Mouse (Mus musculus) myocyte (in vitro differentiated cells): Measurements from ENCODE around the gene Vamp5. TPM values are rescaled to one million over a fixed set of nuclear protein-coding genes. Genes with fewer than 3 reads are reported as not detected.

ENCODE experiments used
- H3K27me3 ChIP-seq: one replicate; pipeline ENCODE4 v1.6.1; 2011; ENCODE audit not compliant: control insufficient read depth, insufficient read depth, insufficient read length
- H3K36me3 ChIP-seq: one replicate; pipeline ENCODE4 v1.6.1; 2011; ENCODE audit not compliant: control insufficient read depth, insufficient read depth
- H3K4me2 ChIP-seq: one replicate; pipeline ENCODE4 v1.6.1; 2011; ENCODE audit warnings: low read depth, control low read depth
- H3K4me3 ChIP-seq: one replicate; pipeline ENCODE4 v1.5.1; 2011; ENCODE audit warnings: mild to moderate bottlenecking, control low read depth, moderate library complexity
- H3K79me2 ChIP-seq: one replicate; pipeline ENCODE4 v1.6.1; 2011; ENCODE audit not compliant: control insufficient read depth, insufficient read depth
- H3ac ChIP-seq: one replicate; pipeline ENCODE4 v1.6.1; 2011; ENCODE audit not compliant: control insufficient read depth, insufficient read length
- CEBPB ChIP-seq: IDR thresholded peaks from 2 replicates; pipeline ENCODE4 v1.6.1; 2011; ENCODE audit warnings: mild to moderate bottlenecking, moderate library complexity; ENCODE audit not compliant: poor library complexity, insufficient read depth, severe bottlenecking
- E2F4 ChIP-seq: IDR thresholded peaks from one replicate; pipeline ENCODE4 v1.6.1; 2011; ENCODE audit warnings: mild to moderate bottlenecking, control low read depth, moderate library complexity; ENCODE audit not compliant: insufficient read depth
- MAX ChIP-seq: IDR thresholded peaks from one replicate; pipeline ENCODE4 v1.6.1; 2011; ENCODE audit warnings: low read depth, mild to moderate bottlenecking, control low read depth
- MYOD1 ChIP-seq, 3 experiments: IDR thresholded peaks; one replicate each; pipeline ENCODE4 v1.6.1; 2011; ENCODE audit warnings: control low read depth in 2 of 3, low read depth in 2 of 3, mild to moderate bottlenecking in 2 of 3, moderate library complexity in 1 of 3; ENCODE audit not compliant: insufficient read length in 2 of 3, control insufficient read depth in 1 of 3
- MYOG ChIP-seq, 3 experiments: IDR thresholded peaks; one replicate each; pipeline ENCODE4 v1.6.1; 2011; ENCODE audit warnings: control low read depth in 2 of 3, low read depth in 2 of 3, mild to moderate bottlenecking in 2 of 3; ENCODE audit not compliant: insufficient read length in 2 of 3, control insufficient read depth in 1 of 3, insufficient read depth in 1 of 3
- POLR2A ChIP-seq: IDR thresholded peaks from one replicate; pipeline ENCODE4 v1.6.1; 2011; ENCODE audit warnings: low read depth, mild to moderate bottlenecking, control low read depth, moderate library complexity; ENCODE audit not compliant: insufficient read length
- POLR2AphosphoS2 ChIP-seq: IDR thresholded peaks from one replicate; pipeline ENCODE4 v1.6.1; 2011; ENCODE audit warnings: low read depth, control low read depth; ENCODE audit not compliant: insufficient read length
- REST ChIP-seq: IDR thresholded peaks from one replicate; pipeline ENCODE4 v1.6.1; 2011; ENCODE audit warnings: mild to moderate bottlenecking, control low read depth, moderate library complexity; ENCODE audit not compliant: insufficient read depth, insufficient read length
- SRF ChIP-seq: IDR thresholded peaks from one replicate; pipeline ENCODE4 v1.6.1; 2011; ENCODE audit warnings: low read depth; ENCODE audit not compliant: control insufficient read depth, insufficient read length
- TCF12 ChIP-seq: IDR thresholded peaks from one replicate; pipeline ENCODE4 v1.6.1; 2011; ENCODE audit warnings: mild to moderate bottlenecking, control low read depth; ENCODE audit not compliant: poor library complexity, insufficient read depth, severe bottlenecking
- TCF3 ChIP-seq: IDR thresholded peaks from one replicate; pipeline ENCODE4 v1.6.1; 2011; ENCODE audit warnings: low read depth, control low read depth; ENCODE audit not compliant: insufficient read length
- USF1 ChIP-seq: IDR thresholded peaks from one replicate; pipeline ENCODE4 v1.6.1; 2011; ENCODE audit warnings: low read depth, mild to moderate bottlenecking, control low read depth, moderate library complexity
- polyA plus RNA-seq: library from polyadenylated mRNA; unstranded; fragments of >200 nt; fragmentation: generic; extraction: Trizol; gene quantifications from one replicate; pipeline ENCODE4 v1.2.1, GENCODE M21; 2012; ENCODE audit warnings: missing spikeins

Gene Vamp5
- polyA plus RNA-seq, 1 experiment = 544 TPM

DNA sequence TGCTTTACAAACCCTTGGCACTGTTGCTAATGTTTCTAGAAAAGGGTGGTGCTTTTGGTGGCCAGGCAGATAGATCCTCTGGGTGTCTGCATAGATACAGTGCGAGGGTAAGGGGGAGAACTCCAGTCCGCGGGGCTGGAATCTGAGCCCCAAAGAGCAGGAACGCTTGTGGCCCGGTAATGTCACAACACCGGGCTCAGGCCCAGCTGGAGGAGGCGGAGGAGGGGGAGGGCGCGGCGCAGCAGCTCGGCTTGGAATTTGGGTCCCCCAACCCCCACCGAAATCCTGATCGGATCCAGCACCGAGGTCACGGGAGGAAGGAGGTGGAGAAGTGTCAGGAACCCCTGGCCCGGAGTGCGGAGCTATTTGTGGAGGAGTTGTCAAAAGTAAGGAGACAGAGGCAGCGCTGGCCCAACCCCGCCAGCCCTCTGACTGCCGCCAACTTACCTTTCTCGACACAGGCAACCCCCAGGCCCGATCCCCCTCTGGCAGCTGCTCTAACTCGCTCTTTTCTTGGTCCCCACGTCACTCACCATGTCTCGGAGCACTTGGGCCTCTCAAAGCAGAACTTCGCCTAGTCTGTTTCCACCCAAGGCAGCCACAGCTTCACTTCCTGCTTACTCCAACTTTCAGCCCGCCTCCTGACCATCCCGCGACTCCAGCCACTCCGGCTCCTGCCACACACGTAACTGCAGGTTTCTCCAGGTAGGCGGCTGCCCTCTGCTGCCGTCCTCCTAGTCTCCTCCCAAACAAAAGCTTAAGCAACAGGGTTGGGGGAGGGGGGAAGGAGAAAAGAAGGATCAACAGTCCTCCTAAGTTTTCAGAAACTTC is 9.9 kb upstream of the Vamp5 start, which contains the start of gene Vamp8:
Gene Vamp8, minus strand, starts transcription at position 763 of the 831 bp plus-strand sequence.
- Histone ChIP-seq H3ac (peak within 1 kb of the TSS; percentile 32), H3K36me3 (peaks cover 3% of the 10 kb centered on the region), H3K4me2 (peak within 1 kb of the TSS; percentile 79), H3K27me3 (no peaks in the 10 kb centered on the region), H3K79me2 (no peaks in the 10 kb centered on the region), H3K4me3 (peak within 1 kb of the TSS; percentile 80)
- TF ChIP-seq MYOG (IDR thresholded peaks at IDR 0.05; ENCODE audit: control insufficient read depth in 1 of 3, insufficient read depth in 1 of 3, insufficient read length in 2 of 3, low read depth in 2 of 3) (peak in 1 of 3 experiments; percentile 76), MYOD1 (IDR thresholded peaks at IDR 0.05; ENCODE audit: control insufficient read depth in 1 of 3, insufficient read length in 2 of 3, low read depth in 2 of 3) (peak in 2 of 3 experiments; percentile 16 to 56), E2F4 (no peak), USF1 (no peak), REST (no peak), POLR2AphosphoS2 (peak; percentile 27), TCF12 (no peak), CEBPB (peak; percentile 22; the same call in 1 of the 2 replicates), SRF (no peak), POLR2A (peak; percentile 39), MAX (no peak), TCF3 (no peak)

DNA sequence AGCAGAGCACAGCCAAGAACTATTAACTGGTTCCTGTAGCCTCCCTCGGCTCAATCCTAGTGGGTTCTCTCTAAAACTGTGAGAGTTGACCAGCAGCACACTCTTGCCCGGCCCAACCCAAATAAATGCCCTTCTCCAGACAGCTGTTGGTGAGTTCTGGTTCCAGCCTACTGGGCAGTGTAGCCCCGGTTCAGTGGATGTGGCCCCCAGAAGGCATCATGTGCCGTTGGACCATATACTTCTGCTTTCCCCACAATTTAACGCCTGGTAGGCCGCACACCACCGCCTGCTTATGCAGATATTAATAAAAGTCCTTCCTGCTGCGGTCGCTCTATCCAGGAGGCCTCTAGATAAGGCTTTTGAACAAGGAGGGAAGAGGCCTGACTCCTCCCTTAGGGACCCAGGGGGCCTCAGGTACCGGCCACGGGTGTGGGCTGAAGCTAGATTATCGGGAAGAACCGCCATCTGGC is 9.2 kb upstream of the Vamp5 start:
- Histone ChIP-seq H3K79me2 (no peaks in the 10 kb centered on the region), H3K4me3 (peak overlapping the region; percentile 80), H3K4me2 (peak overlapping the region; percentile 79), H3K36me3 (peaks cover 3% of the 10 kb centered on the region), H3K27me3 (no peaks in the 10 kb centered on the region), H3ac (peak overlapping the region; percentile 32)
- no peak for TF ChIP-seq TCF12
- TF ChIP-seq TCF3 = no peak
- no peak for TF ChIP-seq POLR2A
- peak in 1 of 3 experiments; percentile 55 for TF ChIP-seq MYOD1 (IDR thresholded peaks at IDR 0.05; ENCODE audit: control insufficient read depth in 1 of 3, insufficient read length in 2 of 3, low read depth in 2 of 3)

DNA sequence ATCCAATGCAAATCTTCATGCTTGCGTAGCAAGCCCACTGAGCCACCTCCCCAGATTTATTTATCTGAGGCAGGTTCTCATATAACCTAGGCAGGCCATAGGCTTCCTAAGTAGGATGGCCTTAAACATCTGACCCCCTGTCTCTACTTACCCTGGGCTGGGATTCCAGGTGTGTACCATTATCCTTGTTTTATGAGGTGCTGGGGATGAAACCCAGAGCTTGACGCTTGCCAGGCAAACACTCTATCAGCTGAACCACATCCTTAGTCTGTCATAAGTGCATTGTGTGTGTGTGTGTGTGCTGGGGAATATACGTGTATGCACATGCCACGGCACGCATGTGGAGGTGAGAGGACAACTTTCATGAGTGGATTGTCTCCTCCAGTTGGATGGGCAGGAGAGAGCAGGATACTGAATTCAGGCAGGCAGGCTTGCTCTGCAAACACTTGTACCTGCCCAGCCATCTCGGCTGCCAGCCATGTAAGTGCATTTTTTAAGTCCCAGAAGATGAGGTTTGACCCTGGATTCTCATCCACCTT is 8.6 kb upstream of the Vamp5 start:
- Histone ChIP-seq H3K4me2 (peak overlapping the region; percentile 79), H3K36me3 (peaks cover 3% of the 10 kb centered on the region), H3K79me2 (no peaks in the 10 kb centered on the region), H3K27me3 (no peaks in the 10 kb centered on the region), H3K4me3 (peak overlapping the region; percentile 80), H3ac (no peak overlapping the region)
- TF ChIP-seq TCF12 (no peak), CEBPB (no peak), MYOG (IDR thresholded peaks at IDR 0.05; ENCODE audit: control insufficient read depth in 1 of 3, insufficient read depth in 1 of 3, insufficient read length in 2 of 3, low read depth in 2 of 3) (no peak), E2F4 (no peak), POLR2AphosphoS2 (no peak), USF1 (no peak), SRF (no peak), MYOD1 (IDR thresholded peaks at IDR 0.05; ENCODE audit: control insufficient read depth in 1 of 3, insufficient read length in 2 of 3, low read depth in 2 of 3) (no peak), TCF3 (no peak)

DNA sequence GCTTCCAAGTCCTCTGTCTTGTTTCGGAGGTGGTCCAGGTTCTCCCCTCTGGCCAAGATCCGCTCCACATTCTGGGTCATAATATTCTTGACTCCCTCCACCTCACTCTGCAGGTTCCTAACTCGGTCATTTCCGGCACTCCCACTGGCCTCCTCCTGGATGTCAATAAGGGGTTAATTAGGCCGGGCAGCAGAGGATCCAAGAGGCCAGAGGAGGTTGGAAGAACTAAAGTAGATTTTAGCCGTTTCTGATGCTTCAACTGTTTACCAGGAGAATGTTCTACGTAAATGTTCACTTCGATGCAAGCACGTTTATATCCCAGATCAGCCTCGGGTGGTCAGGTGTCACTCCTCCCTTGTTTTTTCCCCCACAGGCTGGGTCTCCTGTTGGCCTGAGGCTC is 8.0 kb upstream of the Vamp5 start:
- H3K4me3 ChIP-seq = no peak overlapping the region
- H3K4me2 ChIP-seq = no peak overlapping the region
- peaks cover 3% of the 10 kb centered on the region for H3K36me3 ChIP-seq
- H3K79me2 ChIP-seq = no peaks in the 10 kb centered on the region
- H3K27me3 ChIP-seq = no peaks in the 10 kb centered on the region
- H3ac ChIP-seq = no peak overlapping the region
- TF ChIP-seq MYOD1 (IDR thresholded peaks at IDR 0.05; ENCODE audit: control insufficient read depth in 1 of 3, insufficient read length in 2 of 3, low read depth in 2 of 3) (no peak), MAX (no peak), E2F4 (no peak), CEBPB (no peak), MYOG (IDR thresholded peaks at IDR 0.05; ENCODE audit: control insufficient read depth in 1 of 3, insufficient read depth in 1 of 3, insufficient read length in 2 of 3, low read depth in 2 of 3) (no peak), USF1 (no peak), POLR2A (no peak), POLR2AphosphoS2 (no peak), TCF3 (no peak), TCF12 (no peak), SRF (no peak), REST (no peak)
